Mouse (Mus musculus): ENCODE results near the gene Clec16a. TPM values are rescaled to one million over a fixed set of nuclear protein-coding genes. Genes with fewer than 3 reads are reported as not detected.

Clec16a gene
- polyA plus RNA-seq, 1 experiment from 2014 or later, result 29.3 TPM

GRCm38 (mm10) chr16:10782377-10783151 is 237.4 kb downstream of the Clec16a start:
- no peak for ATAC-seq (ENCODE audit: borderline replicate concordance, extremely low read depth, low FRiP score, low TSS enrichment)
- H3K36me3 ChIP-seq, result no peaks in the 10 kb centered on the region
- H3K9me3 ChIP-seq, result no peaks in the 10 kb centered on the region
- 37% methylated on average over 6 of the region's 6 CpGs for WGBS
- H3K9ac ChIP-seq, result peak overlapping the region; percentile 20
- peak overlapping the region; percentile 51 for H3K27ac ChIP-seq
- H3K4me2 ChIP-seq, result peak overlapping the region; percentile 98
- H3K4me1 ChIP-seq, result peaks cover 62% of the 10 kb centered on the region
- no peaks in the 10 kb centered on the region for H3K27me3 ChIP-seq
- peak overlapping the region; percentile 62 for H3K4me3 ChIP-seq

DNA sequence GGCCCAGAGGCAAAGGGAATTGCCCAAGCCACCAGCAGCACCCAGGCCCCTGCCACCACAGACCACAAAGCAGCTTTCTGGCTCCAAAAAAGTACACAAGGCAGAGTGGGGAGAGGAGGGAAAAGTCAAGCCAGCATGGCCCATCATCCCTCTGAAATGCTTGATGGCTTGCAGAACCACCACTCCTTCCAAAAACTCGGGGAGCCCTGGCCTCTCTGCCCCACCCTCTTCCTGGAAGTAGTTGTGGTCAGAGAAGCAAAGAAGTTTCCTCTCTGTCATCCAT is 238.0 kb downstream of the Clec16a start:
- Histone ChIP-seq H3K9ac (peak overlapping the region; percentile 20; the same call in 1 of the 2 replicates), H3K4me3 (peak overlapping the region; percentile 62), H3K9me3 (no peaks in the 10 kb centered on the region), H3K4me1 (peaks cover 63% of the 10 kb centered on the region), H3K4me2 (peak overlapping the region; percentile 98), H3K27ac (peak overlapping the region; percentile 51; the same call in 1 of the 2 replicates), H3K36me3 (no peaks in the 10 kb centered on the region), H3K27me3 (no peaks in the 10 kb centered on the region)
- 16% methylated on average over 1 of the region's 1 CpGs for WGBS
- ATAC-seq (ENCODE audit: borderline replicate concordance, extremely low read depth, low FRiP score, low TSS enrichment), result no peak

- no peak overlapping the region for H3K27ac ChIP-seq
- H3K36me3 ChIP-seq, result no peaks in the 10 kb centered on the region
- no peak for ATAC-seq (ENCODE audit: borderline replicate concordance, extremely low read depth, low FRiP score, low TSS enrichment)
- peak overlapping the region; percentile 98 for H3K4me2 ChIP-seq
- no peaks in the 10 kb centered on the region for H3K9me3 ChIP-seq
- WGBS, result 60% methylated on average over 8 of the region's 8 CpGs
- no peaks in the 10 kb centered on the region for H3K27me3 ChIP-seq
- peaks cover 63% of the 10 kb centered on the region for H3K4me1 ChIP-seq
- peak overlapping the region; percentile 62 for H3K4me3 ChIP-seq
- peak overlapping the region; percentile 82; the same call in 1 of the 2 replicates for H3K9ac ChIP-seq
These were observed 238.3 kb downstream of the Clec16a start for GRCm38 (mm10) chr16:10783451-10783850.

- H3K4me3 ChIP-seq, result peak overlapping the region; percentile 62
- H3K4me1 ChIP-seq, result peaks cover 63% of the 10 kb centered on the region
- no peaks in the 10 kb centered on the region for H3K27me3 ChIP-seq
- peak overlapping the region; percentile 98 for H3K4me2 ChIP-seq
- H3K27ac ChIP-seq, result peak overlapping the region; percentile 99
- no peaks in the 10 kb centered on the region for H3K9me3 ChIP-seq
- under 1% methylated on average over 80 of the region's 81 CpGs for WGBS
- no peaks in the 10 kb centered on the region for H3K36me3 ChIP-seq
- H3K9ac ChIP-seq, result peak overlapping the region; percentile 82
- ATAC-seq (ENCODE audit: borderline replicate concordance, extremely low read depth, low FRiP score, low TSS enrichment), result no peak
These were observed 239.0 kb downstream of the Clec16a start for GRCm38 (mm10) chr16:10783883-10784792.

DNA sequence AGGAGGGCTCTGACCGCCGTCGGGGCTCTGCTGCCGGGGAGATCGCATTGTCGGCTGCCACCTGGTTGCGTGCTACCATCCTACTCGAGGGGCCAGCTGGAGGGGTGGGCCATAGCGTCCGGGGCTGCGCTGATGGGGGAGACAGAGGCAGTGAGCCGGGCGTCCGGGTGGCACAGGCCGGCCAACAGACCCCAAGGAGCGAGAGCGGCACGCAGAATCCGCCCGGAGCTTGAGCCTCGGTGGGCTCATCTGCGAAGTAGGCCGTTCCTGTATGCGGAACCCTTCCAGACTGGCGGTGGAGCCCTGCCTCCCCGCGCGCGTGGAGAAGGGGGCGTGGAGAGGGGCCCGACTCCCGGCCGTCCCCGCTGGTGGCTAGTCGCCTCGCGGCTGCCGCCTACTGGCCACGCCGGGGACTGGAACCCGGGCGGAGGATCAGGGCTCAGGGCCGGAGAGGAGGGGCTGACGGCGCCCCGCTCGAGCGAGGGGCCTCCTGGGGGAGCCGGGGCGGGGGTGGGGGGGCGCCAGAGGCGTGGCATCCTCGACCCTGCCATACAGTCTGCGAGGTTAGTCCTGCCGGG is 239.7 kb downstream of the Clec16a start:
- H3K9me3 ChIP-seq, result no peaks in the 10 kb centered on the region
- no peaks in the 10 kb centered on the region for H3K27me3 ChIP-seq

GRCm38 (mm10) chr16:10785371-10786231 is 240.5 kb downstream of the Clec16a start, which contains the start of gene Socs1:
Gene Socs1, minus strand, starts transcription at chr16:10785536.
- Histone ChIP-seq H3K4me1 (peaks cover 56% of the 10 kb centered on the region), H3K4me2 (peak within 1 kb of the TSS; percentile 98), H3K27me3 (no peaks in the 10 kb centered on the region), H3K36me3 (no peaks in the 10 kb centered on the region), H3K9me3 (no peaks in the 10 kb centered on the region), H3K27ac (peak within 1 kb of the TSS; percentile 99), H3K9ac (peak within 1 kb of the TSS; percentile 82), H3K4me3 (peak within 1 kb of the TSS; percentile 62)
- WGBS, result under 1% methylated on average over 59 of the region's 59 CpGs
- ATAC-seq (ENCODE audit: borderline replicate concordance, extremely low read depth, low FRiP score, low TSS enrichment), result peak; percentile 88

More for the DNA sequence above, 239.7 kb downstream of the Clec16a start:
- Histone ChIP-seq H3K27ac (peak overlapping the region; percentile 99), H3K4me1 (peaks cover 63% of the 10 kb centered on the region), H3K9ac (peak overlapping the region; percentile 82), H3K4me3 (peak overlapping the region; percentile 62), H3K36me3 (no peaks in the 10 kb centered on the region), H3K4me2 (peak overlapping the region; percentile 98)
- ATAC-seq (ENCODE audit: borderline replicate concordance, extremely low read depth, low FRiP score, low TSS enrichment), result peak; percentile 85
- WGBS, result under 1% methylated on average over 55 of the region's 55 CpGs

- Histone ChIP-seq H3K27ac (peak overlapping the region; percentile 99), H3K4me1 (peaks cover 49% of the 10 kb centered on the region), H3K9ac (peak overlapping the region; percentile 82), H3K4me3 (peak overlapping the region; percentile 62), H3K4me2 (peak overlapping the region; percentile 98), H3K36me3 (no peaks in the 10 kb centered on the region), H3K9me3 (no peaks in the 10 kb centered on the region), H3K27me3 (no peaks in the 10 kb centered on the region)
- 2% methylated on average over 9 of the region's 9 CpGs for WGBS
- ATAC-seq (ENCODE audit: borderline replicate concordance, extremely low read depth, low FRiP score, low TSS enrichment), result peak; percentile 25
These were observed 241.1 kb downstream of the Clec16a start for GRCm38 (mm10) chr16:10786288-10786687.

GRCm38 (mm10) chr16:10786782-10787547 is 241.8 kb downstream of the Clec16a start:
- Histone ChIP-seq H3K36me3 (no peaks in the 10 kb centered on the region), H3K4me2 (peak overlapping the region; percentile 98; the same call in 1 of the 2 replicates), H3K27ac (peak overlapping the region; percentile 99), H3K4me1 (peaks cover 43% of the 10 kb centered on the region), H3K27me3 (no peaks in the 10 kb centered on the region), H3K9ac (no peak overlapping the region), H3K9me3 (no peaks in the 10 kb centered on the region), H3K4me3 (no peak overlapping the region)
- WGBS, result 51% methylated on average over 4 of the region's 4 CpGs
- no peak for ATAC-seq (ENCODE audit: borderline replicate concordance, extremely low read depth, low FRiP score, low TSS enrichment)

DNA sequence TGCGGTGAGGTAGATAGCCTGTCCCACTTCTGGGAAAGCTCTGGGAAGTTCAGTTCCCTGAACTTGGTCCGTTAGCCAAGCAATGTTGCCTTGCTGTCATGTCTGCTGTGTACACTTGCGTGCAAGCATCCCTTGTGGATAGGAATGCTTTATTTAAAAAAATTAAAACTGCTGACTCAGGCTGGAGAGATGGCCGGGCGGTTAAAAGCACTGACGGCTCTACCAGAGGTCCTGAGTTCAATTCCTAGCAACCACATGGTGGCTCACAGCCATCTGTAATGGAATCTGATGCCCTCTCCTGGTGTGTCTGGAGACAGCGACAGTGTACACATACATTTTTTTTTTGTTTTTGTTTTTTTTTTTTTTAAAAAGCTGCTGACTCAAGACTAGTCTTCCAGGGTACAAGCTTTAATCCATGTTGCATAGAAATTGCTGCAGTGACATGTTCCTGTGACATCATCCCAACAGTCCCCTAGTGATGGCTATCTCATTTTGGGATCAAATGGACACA is 242.5 kb downstream of the Clec16a start:
- H3K27ac ChIP-seq, result no peak overlapping the region
- peaks cover 37% of the 10 kb centered on the region for H3K4me1 ChIP-seq
- H3K4me3 ChIP-seq, result no peak overlapping the region
- ATAC-seq (ENCODE audit: borderline replicate concordance, extremely low read depth, low FRiP score, low TSS enrichment), result no peak
- H3K36me3 ChIP-seq, result no peaks in the 10 kb centered on the region
- H3K4me2 ChIP-seq, result no peak overlapping the region
- no peak overlapping the region for H3K9ac ChIP-seq
- H3K27me3 ChIP-seq, result no peaks in the 10 kb centered on the region
- WGBS, result 69% methylated on average over 7 of the region's 7 CpGs
- no peaks in the 10 kb centered on the region for H3K9me3 ChIP-seq

DNA sequence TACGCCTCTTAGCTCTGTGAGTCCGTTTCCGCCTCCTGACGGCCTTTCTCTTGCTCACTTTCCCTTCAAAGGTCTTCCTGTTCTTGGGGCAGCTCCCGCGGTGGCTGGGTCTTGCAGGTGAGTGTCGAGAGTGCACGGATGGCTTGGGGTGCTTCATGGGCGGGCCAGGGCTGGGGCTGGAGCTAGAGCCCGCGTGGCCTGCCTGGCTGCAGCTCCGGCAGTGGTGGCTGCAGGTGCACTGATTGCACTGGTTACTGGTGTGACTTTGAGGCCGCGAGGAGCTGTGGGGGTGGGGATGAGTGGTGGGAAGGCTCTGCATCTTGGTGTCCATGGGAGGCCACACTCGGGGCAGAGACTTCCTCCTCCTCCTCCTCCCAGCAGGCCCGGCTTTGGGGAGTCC is 243.1 kb downstream of the Clec16a start, which contains the start of gene Tnp2:
Tnp2 (minus strand) TSS at position 390 of the 400 bp plus-strand sequence.
- peaks cover 30% of the 10 kb centered on the region for H3K4me1 ChIP-seq
- no peaks in the 10 kb centered on the region for H3K27me3 ChIP-seq
- H3K27ac ChIP-seq, result no peak within 1 kb of the TSS
- no peaks in the 10 kb centered on the region for H3K9me3 ChIP-seq
- ATAC-seq (ENCODE audit: borderline replicate concordance, extremely low read depth, low FRiP score, low TSS enrichment), result no peak
- no peak within 1 kb of the TSS for H3K9ac ChIP-seq
- no peaks in the 10 kb centered on the region for H3K36me3 ChIP-seq
- WGBS, result 47% methylated on average over 16 of the region's 16 CpGs
- H3K4me2 ChIP-seq, result no peak within 1 kb of the TSS
- H3K4me3 ChIP-seq, result no peak within 1 kb of the TSS
